Mouse (Mus musculus): ENCODE measurements around the gene Celsr1. TPM values are rescaled to one million over a fixed set of nuclear protein-coding genes. Genes with fewer than 3 reads are reported as not detected.
A peak's percentile ranks its signal among the peaks of the same experiment; 100 is the strongest.

The Celsr1 gene
- 1.6 and 1.8 TPM in 2 replicates for polyA plus RNA-seq (2015; fragmentation: Nextera tagmentation; extraction: Ambion mirVana)

- peaks cover 46% of the 10 kb centered on the region for H3K4me1 ChIP-seq (replicated peaks)
- H3K4me3 ChIP-seq = peak within 1 kb of the TSS; percentile 53
- H3K36me3 ChIP-seq = peaks cover 20% of the 10 kb centered on the region
- peak; percentile 19; the same call in 1 of the 2 replicates for ATAC-seq (ENCODE audit: low FRiP score)
- WGBS = under 1% methylated on average over 62 of the region's 80 CpGs
- H3K9me3 ChIP-seq = 0 out of 2 replicates have a peak, but pooled peaks cover 6% of the 10 kb centered on the region
- H3K4me2 ChIP-seq = peak within 1 kb of the TSS; percentile 83
- peak within 1 kb of the TSS; percentile 65 for H3K9ac ChIP-seq
- peak within 1 kb of the TSS; percentile 53 for H3K27ac ChIP-seq
- H3K27me3 ChIP-seq = peaks cover 49% of the 10 kb centered on the region
Measured at GRCm38 (mm10) chr15:86033191-86033841, at the start of gene Celsr1. TSS of gene Celsr1 (minus strand) at chr15:86033777.

DNA sequence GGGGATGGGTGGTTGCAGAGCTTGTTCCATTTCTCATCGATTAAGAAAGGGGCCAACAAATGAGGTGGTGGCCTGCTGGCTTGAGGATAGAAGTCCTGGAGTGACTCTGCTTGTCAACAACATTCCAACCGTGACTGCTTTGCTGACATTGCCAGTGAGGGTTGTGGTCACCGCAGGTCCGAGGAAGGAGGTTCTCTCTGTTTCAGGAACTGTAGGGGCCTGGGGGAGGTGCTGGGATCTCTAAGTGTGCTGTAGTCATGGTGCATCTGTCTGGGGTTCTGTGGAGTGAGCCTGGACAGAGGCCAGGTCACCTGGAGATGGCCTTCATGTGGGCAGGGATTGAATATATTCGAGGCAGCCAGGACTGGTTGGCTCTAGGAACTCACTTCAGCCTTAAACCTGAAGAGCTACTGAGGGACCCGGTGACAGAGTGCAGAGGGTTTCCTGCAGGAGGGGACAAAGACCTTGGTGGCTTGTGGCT is 49.7 kb upstream of the Celsr1 start:
- Histone ChIP-seq H3K4me2 (no peak overlapping the region), H3K4me3 (no peak overlapping the region), H3K36me3 (no peaks in the 10 kb centered on the region), H3K4me1 (replicated peaks) (peaks cover 94% of the 10 kb centered on the region), H3K27me3 (no peaks in the 10 kb centered on the region), H3K9ac (no peak overlapping the region), H3K9me3 (no peaks in the 10 kb centered on the region), H3K27ac (peak overlapping the region; percentile 55)
- ATAC-seq (ENCODE audit: low FRiP score) = no peak
- WGBS = 31% methylated on average over 6 of the region's 6 CpGs

DNA sequence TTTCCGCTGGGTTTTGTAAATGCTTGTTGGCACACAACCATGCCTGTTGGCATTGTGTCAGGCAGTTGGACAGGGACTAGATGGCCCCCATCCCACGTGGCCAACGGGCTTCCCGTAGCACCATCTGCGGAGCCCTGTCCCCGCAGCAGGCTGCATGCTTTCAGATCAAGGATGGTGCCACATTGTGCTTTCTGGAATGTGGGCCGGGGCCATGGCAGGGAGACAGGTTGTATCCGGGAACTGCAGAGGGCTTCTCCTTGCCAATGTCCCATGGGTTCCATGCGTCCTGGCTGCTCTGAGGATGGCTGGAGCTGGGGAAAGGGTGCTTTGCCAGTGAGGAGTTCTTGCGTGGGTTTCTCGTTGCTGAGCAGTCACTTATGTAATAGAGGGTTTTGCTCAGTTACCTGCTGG is 49.0 kb upstream of the Celsr1 start:
- H3K27me3 ChIP-seq = no peaks in the 10 kb centered on the region
- no peak overlapping the region for H3K9ac ChIP-seq
- no peak overlapping the region for H3K4me3 ChIP-seq
- H3K4me2 ChIP-seq = no peak overlapping the region
- no peaks in the 10 kb centered on the region for H3K9me3 ChIP-seq
- 83% methylated on average over 11 of the region's 11 CpGs for WGBS
- no peaks in the 10 kb centered on the region for H3K36me3 ChIP-seq
- peaks cover 91% of the 10 kb centered on the region for H3K4me1 ChIP-seq (replicated peaks)
- H3K27ac ChIP-seq = peak overlapping the region; percentile 55; the same call in 1 of the 2 replicates
- ATAC-seq (ENCODE audit: low FRiP score) = no peak

GRCm38 (mm10) chr15:86081654-86082053 is 48.1 kb upstream of the Celsr1 start:
- 48% methylated on average over 12 of the region's 12 CpGs for WGBS
- peaks cover 86% of the 10 kb centered on the region for H3K4me1 ChIP-seq (replicated peaks)
- no peaks in the 10 kb centered on the region for H3K9me3 ChIP-seq
- H3K36me3 ChIP-seq = no peaks in the 10 kb centered on the region
- no peak overlapping the region for H3K4me3 ChIP-seq
- 0 out of 2 replicates have a peak overlapping the region, but pooled peaks have one; percentile 1 for H3K9ac ChIP-seq
- H3K4me2 ChIP-seq = no peak overlapping the region
- no peak for ATAC-seq (ENCODE audit: low FRiP score)
- no peak overlapping the region for H3K27ac ChIP-seq
- H3K27me3 ChIP-seq = no peaks in the 10 kb centered on the region

GRCm38 (mm10) chr15:86080408-86080807 is 46.8 kb upstream of the Celsr1 start:
- Histone ChIP-seq H3K36me3 (no peaks in the 10 kb centered on the region), H3K27ac (no peak overlapping the region), H3K4me3 (no peak overlapping the region), H3K4me1 (replicated peaks) (peaks cover 84% of the 10 kb centered on the region), H3K4me2 (no peak overlapping the region), H3K9me3 (no peaks in the 10 kb centered on the region), H3K9ac (no peak overlapping the region), H3K27me3 (no peaks in the 10 kb centered on the region)
- no peak for ATAC-seq (ENCODE audit: low FRiP score)
- 100% methylated on average over 1 of the region's 1 CpGs for WGBS

- no peak overlapping the region for H3K9ac ChIP-seq
- no peak overlapping the region for H3K4me3 ChIP-seq
- H3K27me3 ChIP-seq = no peaks in the 10 kb centered on the region
- no peak overlapping the region for H3K4me2 ChIP-seq
- H3K36me3 ChIP-seq = no peaks in the 10 kb centered on the region
- H3K4me1 ChIP-seq (replicated peaks) = peaks cover 78% of the 10 kb centered on the region
- 80% methylated on average over 4 of the region's 4 CpGs for WGBS
- no peaks in the 10 kb centered on the region for H3K9me3 ChIP-seq
- H3K27ac ChIP-seq = no peak overlapping the region
- no peak for ATAC-seq (ENCODE audit: low FRiP score)
Measured at GRCm38 (mm10) chr15:86079876-86080275, 46.3 kb upstream of the Celsr1 start.

- no peaks in the 10 kb centered on the region for H3K9me3 ChIP-seq
- H3K9ac ChIP-seq = no peak overlapping the region
- no peak overlapping the region for H3K27ac ChIP-seq
- peaks cover 74% of the 10 kb centered on the region for H3K4me1 ChIP-seq (replicated peaks)
- H3K4me3 ChIP-seq = no peak overlapping the region
- no peaks in the 10 kb centered on the region for H3K36me3 ChIP-seq
- no peak overlapping the region for H3K4me2 ChIP-seq
- H3K27me3 ChIP-seq = no peaks in the 10 kb centered on the region
- 77% methylated on average over 5 of the region's 5 CpGs for WGBS
- no peak for ATAC-seq (ENCODE audit: low FRiP score)
Measured at GRCm38 (mm10) chr15:86079467-86079866, 45.9 kb upstream of the Celsr1 start.

DNA sequence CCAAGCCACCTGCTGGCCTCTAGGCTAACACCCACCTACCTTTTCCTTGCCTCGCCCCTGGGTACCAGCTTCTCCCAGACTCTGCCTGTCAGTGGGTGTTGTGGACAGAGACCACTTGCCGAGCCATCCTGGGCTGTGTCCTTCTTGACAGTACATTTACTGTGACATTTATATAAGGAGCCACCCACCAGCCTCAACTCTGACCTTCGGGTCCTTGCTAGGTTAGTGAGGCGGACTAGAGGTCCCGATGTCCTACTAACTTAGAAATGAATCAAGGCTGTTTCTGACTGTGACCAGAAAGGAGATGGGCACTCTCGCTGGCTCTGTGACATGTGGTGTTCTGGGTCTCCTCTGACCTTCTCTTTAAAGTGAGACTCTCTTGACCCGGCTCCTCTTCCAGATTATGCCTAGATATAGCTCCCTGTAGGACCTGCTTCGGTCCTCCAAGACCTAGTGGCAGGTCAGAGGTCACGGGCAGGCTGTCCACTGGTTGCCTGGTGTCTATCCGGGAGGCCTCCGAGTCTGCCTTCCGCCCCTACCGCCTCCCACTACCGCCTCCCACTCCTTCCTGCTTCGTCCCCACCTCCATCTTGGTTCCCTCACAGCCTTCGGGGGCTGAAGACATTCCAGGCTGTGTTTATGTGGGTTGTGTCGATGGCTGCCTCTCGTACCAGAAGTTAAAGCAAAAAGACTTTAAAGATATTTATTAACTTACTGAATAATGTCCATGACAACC is 45.1 kb upstream of the Celsr1 start:
- peaks cover 67% of the 10 kb centered on the region for H3K4me1 ChIP-seq (replicated peaks)
- WGBS = 68% methylated on average over 18 of the region's 18 CpGs
- no peak overlapping the region for H3K9ac ChIP-seq
- H3K4me2 ChIP-seq = no peak overlapping the region
- no peak overlapping the region for H3K27ac ChIP-seq
- no peaks in the 10 kb centered on the region for H3K27me3 ChIP-seq
- no peak overlapping the region for H3K4me3 ChIP-seq
- no peaks in the 10 kb centered on the region for H3K36me3 ChIP-seq
- no peaks in the 10 kb centered on the region for H3K9me3 ChIP-seq
- ATAC-seq (ENCODE audit: low FRiP score) = no peak

DNA sequence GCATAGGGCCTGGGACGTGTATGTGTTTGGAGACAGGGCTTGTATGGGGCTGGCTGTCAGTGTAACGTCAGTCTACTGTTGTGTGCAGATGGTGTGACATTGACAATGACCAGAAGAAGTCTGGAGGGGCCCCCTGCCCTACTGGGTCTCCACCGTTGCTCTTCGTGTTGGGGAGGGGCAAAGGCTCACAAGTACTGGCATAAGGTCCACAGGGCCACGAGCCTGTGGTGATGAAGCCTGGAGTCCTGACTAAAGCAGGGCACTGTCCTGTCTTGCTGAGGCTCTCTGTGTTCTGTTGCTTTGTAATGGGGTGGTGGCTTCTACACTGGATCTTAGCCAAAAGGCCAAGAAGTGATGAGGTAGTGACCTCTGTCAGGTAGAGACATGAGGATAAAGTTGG is 44.4 kb upstream of the Celsr1 start:
- Histone ChIP-seq H3K9me3 (no peaks in the 10 kb centered on the region), H3K4me1 (replicated peaks) (peaks cover 66% of the 10 kb centered on the region), H3K4me3 (no peak overlapping the region), H3K27me3 (no peaks in the 10 kb centered on the region), H3K4me2 (no peak overlapping the region), H3K9ac (no peak overlapping the region), H3K36me3 (no peaks in the 10 kb centered on the region), H3K27ac (no peak overlapping the region)
- 82% methylated on average over 5 of the region's 5 CpGs for WGBS
- no peak for ATAC-seq (ENCODE audit: low FRiP score)

- ATAC-seq (ENCODE audit: low FRiP score) = no peak
- WGBS = 84% methylated on average over 8 of the region's 8 CpGs
- peaks cover 63% of the 10 kb centered on the region for H3K4me1 ChIP-seq (replicated peaks)
Measured at GRCm38 (mm10) chr15:86076378-86076777, 42.8 kb upstream of the Celsr1 start.

GRCm38 (mm10) chr15:86076048-86076315 is 42.4 kb upstream of the Celsr1 start:
- WGBS = 87% methylated on average over 2 of the region's 2 CpGs
- Histone ChIP-seq H3K4me3 (no peak overlapping the region), H3K27ac (no peak overlapping the region), H3K27me3 (no peaks in the 10 kb centered on the region), H3K4me1 (replicated peaks) (peaks cover 63% of the 10 kb centered on the region), H3K36me3 (no peaks in the 10 kb centered on the region), H3K9me3 (no peaks in the 10 kb centered on the region), H3K9ac (no peak overlapping the region), H3K4me2 (no peak overlapping the region)
- no peak for ATAC-seq (ENCODE audit: low FRiP score)

More at GRCm38 (mm10) chr15:86076378-86076777, 42.8 kb upstream of the Celsr1 start:
- Histone ChIP-seq H3K9me3 (no peaks in the 10 kb centered on the region), H3K27ac (no peak overlapping the region), H3K9ac (no peak overlapping the region), H3K27me3 (no peaks in the 10 kb centered on the region), H3K36me3 (no peaks in the 10 kb centered on the region), H3K4me3 (no peak overlapping the region), H3K4me2 (no peak overlapping the region)

DNA sequence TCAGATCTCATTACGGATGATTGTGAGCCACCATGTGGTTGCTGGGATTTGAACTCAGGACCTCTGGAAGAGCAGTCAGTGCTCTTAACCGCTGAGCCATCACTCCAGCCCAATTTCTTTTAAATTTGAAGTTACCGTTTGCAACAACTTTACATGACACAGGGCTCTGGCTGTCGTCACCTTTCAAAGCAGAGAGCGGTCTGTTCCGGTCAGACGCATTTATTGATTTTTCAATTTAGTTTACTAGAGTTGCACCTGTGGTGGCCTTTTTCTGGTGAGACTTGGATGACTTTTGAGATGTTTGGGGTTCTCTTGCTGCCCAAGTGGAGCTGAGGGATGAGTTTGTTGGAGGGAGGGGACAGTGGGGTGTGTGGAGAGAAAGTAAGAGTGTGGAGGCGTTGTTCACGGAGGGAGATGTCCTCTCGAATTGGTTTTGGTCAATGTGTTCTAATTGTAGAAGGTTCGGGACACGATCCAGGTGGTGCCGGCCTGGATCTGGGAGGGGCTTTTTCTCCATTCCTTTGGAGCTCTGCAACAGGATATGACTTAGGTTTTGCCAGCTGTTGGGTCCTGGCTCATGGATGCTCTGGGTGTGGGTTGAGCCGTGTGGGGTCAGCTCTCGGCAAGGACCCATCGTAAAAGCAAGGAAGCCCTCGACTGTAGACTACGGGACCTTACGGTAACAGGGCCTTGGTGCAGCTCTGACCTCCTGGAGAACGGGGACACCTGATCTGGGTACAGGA is 41.9 kb upstream of the Celsr1 start:
- 93% methylated on average over 20 of the region's 20 CpGs for WGBS
- Histone ChIP-seq H3K4me3 (no peak overlapping the region), H3K4me1 (replicated peaks) (peaks cover 64% of the 10 kb centered on the region), H3K36me3 (no peaks in the 10 kb centered on the region), H3K27me3 (no peaks in the 10 kb centered on the region), H3K4me2 (no peak overlapping the region), H3K9ac (no peak overlapping the region), H3K9me3 (no peaks in the 10 kb centered on the region), H3K27ac (no peak overlapping the region)
- no peak for ATAC-seq (ENCODE audit: low FRiP score)

Measured in hindbrain, embryonic 13.5 days (tissue).